Mouse (Mus musculus): Measurements from ENCODE around the gene Gm38431.

DNA sequence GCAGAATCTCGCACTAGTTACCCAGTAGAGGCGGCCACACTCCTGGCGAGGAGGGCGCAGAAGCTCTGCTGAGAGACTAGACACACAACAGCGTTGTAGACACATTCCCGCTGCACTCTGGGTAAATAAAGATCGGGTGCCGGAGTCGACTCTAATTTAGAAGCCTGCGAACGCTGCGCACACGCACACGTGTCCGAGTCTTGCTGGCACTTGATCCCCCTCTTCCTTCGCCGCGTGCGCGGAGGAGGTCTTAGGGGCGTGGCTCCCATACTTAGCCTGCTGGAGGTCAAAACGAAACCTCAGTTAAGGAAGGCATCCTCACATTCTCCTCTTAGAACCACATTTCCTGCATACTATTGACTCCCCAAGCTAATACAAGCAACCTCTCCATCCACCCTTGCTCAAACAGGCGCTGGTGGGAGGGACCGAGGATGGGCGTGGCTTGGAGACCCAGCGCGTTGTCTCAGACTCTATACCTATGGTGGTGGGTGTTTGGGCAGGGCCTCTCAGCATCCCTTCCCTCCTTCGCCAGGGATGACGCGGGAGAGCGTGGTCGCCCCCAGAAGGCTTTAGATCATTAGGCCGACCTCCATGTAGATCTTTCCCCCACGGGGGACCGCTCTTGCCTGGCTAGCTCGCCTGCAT is 60.4 kb downstream of the Gm38431 start:
- no peak for TF ChIP-seq CTCF (conservative IDR thresholded peaks at IDR 0.05; ENCODE audit: low read length)
- no peak for TF ChIP-seq NANOG (IDR thresholded peaks at IDR 0.05; ENCODE audit: borderline replicate concordance, low read length)
- no peak for TF ChIP-seq POU5F1 (IDR thresholded peaks at IDR 0.05; ENCODE audit: borderline replicate concordance, low read length)

Data from E14TG2a.4 (cell line).